Mouse (Mus musculus) limb, embryonic 13.5 days (tissue): Measurements from ENCODE around the gene Aven. TPM values are rescaled to one million over a fixed set of nuclear protein-coding genes. Genes with fewer than 3 reads are reported as not detected.

Experiments
- ATAC-seq: fragments of 200-750 bp; cut with Nextera tagmentation; 2 replicates; pipeline ENCODE4 v1.8.0; 2017; ENCODE audit warnings: low read depth, moderate number of reproducible peaks, moderate TSS enrichment; ENCODE audit not compliant: low FRiP score
- H3K27ac ChIP-seq: fragments of 300-500 bp; sonication (generic); 2 replicates; pipeline ENCODE4 v1.5.1; 2015; ENCODE audit warnings: inconsistent platforms, mild to moderate bottlenecking, moderate library complexity
- H3K27me3 ChIP-seq: fragments of 300-500 bp; sonication (generic); 2 replicates; pipeline ENCODE4 v1.6.1; 2015; ENCODE audit warnings: mild to moderate bottlenecking, inconsistent platforms
- H3K36me3 ChIP-seq: fragments of 300-500 bp; sonication (generic); 2 replicates; pipeline ENCODE4 v1.6.1; 2015; ENCODE audit warnings: inconsistent platforms, mild to moderate bottlenecking, moderate library complexity
- H3K4me1 ChIP-seq: fragments of 300-500 bp; sonication (generic); 2 replicates; pipeline ENCODE4 v1.6.1; 2015; ENCODE audit warnings: inconsistent platforms
- H3K4me2 ChIP-seq: fragments of 300-500 bp; sonication (generic); replicated peaks from 2 replicates; pipeline ENCODE4 v1.6.1; 2015; ENCODE audit warnings: inconsistent platforms, mild to moderate bottlenecking, moderate library complexity
- H3K4me3 ChIP-seq: fragments of 300-500 bp; sonication (generic); 2 replicates; pipeline ENCODE4 v1.5.1; 2015; ENCODE audit warnings: moderate library complexity, mild to moderate bottlenecking, inconsistent platforms
- H3K9ac ChIP-seq: fragments of 300-500 bp; sonication (generic); 2 replicates; pipeline ENCODE4 v1.6.1; 2015; ENCODE audit warnings: mild to moderate bottlenecking, inconsistent platforms
- H3K9me3 ChIP-seq: fragments of 300-500 bp; sonication (generic); 2 replicates; pipeline ENCODE4 v1.6.1; 2016; ENCODE audit warnings: inconsistent platforms
- WGBS: fragments of 180-500 bp; shearing (Covaris S2); methylation state at CpG from one replicate; pipeline ENCODE4 v1.1.7; 2015; 5-methylcytosine and 5-hydroxymethylcytosine counted together
- polyA plus RNA-seq: library from polyadenylated mRNA; unstranded; fragments of >200 nt; fragmentation: Nextera tagmentation; extraction: Ambion mirVana; gene quantifications from 2 replicates; pipeline ENCODE4 v1.2.1, GENCODE M21; 2015

The Aven gene
- polyA plus RNA-seq, 1 experiment from 2014 or later: 6.8 TPM

DNA sequence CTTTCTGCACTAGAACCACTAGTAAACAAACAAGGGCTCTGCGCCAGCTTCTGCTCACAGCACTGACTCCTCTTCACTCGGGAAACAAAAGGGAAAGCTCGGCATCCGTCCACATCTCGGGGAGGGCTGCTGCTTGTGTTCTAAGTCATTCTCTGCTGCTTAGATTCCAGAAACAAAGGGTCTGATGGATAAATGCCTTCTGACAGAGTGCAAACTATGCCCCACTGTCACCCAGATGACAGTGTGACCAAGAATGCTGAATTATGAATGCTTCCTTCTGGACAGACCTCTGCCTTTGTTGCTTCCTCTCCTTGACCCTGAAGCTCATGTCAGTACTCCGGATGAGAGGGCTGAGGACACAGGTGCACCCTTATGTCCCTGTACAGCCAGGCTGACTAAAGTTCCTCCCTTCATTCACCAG is 98.7 kb downstream of the Aven start:
- H3K27ac ChIP-seq: no peak overlapping the region
- H3K9ac ChIP-seq: no peak overlapping the region
- H3K4me3 ChIP-seq: no peak overlapping the region
- H3K4me2 ChIP-seq: no peak overlapping the region
- ATAC-seq: no peak
- H3K36me3 ChIP-seq: no peaks in the 10 kb centered on the region
- no peaks in the 10 kb centered on the region for H3K9me3 ChIP-seq
- 84% methylated on average over 6 of the region's 6 CpGs for WGBS
- no peaks in the 10 kb centered on the region for H3K27me3 ChIP-seq
- H3K4me1 ChIP-seq: no peaks in the 10 kb centered on the region

GRCm38 (mm10) chr2:112593322-112593721 is 100.6 kb downstream of the Aven start:
- Histone ChIP-seq H3K9ac (no peak overlapping the region), H3K9me3 (no peaks in the 10 kb centered on the region), H3K4me1 (no peaks in the 10 kb centered on the region), H3K4me3 (no peak overlapping the region), H3K36me3 (no peaks in the 10 kb centered on the region), H3K27ac (no peak overlapping the region), H3K4me2 (no peak overlapping the region), H3K27me3 (no peaks in the 10 kb centered on the region)
- ATAC-seq: no peak
- WGBS: 63% methylated on average over 2 of the region's 2 CpGs

DNA sequence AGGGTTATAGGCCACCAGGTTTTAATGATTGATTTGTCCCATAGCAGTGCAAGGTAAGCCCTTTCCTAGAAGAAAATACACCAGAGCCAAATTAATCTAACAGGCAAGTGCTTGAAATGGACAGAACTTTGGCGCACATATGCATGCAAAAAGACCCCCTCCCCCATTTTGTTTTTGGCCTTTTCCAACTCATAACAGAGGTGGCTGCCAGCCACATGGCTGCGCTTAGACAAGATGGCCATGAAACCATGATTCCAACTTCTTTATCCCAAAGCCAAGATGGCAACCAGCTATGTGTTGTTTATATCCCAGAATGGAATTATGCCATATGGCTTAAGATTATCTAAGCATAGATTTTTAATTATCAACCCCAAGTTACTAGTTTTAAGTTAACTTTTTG is 101.0 kb downstream of the Aven start:
- no peak overlapping the region for H3K4me2 ChIP-seq
- whole genome bisulfite sequencing: 90% methylated on average over 2 of the region's 2 CpGs
- no peak overlapping the region for H3K9ac ChIP-seq
- H3K27me3 ChIP-seq: no peaks in the 10 kb centered on the region
- no peak overlapping the region for H3K27ac ChIP-seq
- ATAC-seq: no peak
- H3K4me1 ChIP-seq: no peaks in the 10 kb centered on the region
- no peaks in the 10 kb centered on the region for H3K9me3 ChIP-seq
- no peaks in the 10 kb centered on the region for H3K36me3 ChIP-seq
- no peak overlapping the region for H3K4me3 ChIP-seq

GRCm38 (mm10) chr2:112595807-112596206 is 103.0 kb downstream of the Aven start:
- Histone ChIP-seq H3K9me3 (no peaks in the 10 kb centered on the region), H3K4me3 (no peak overlapping the region), H3K27me3 (no peaks in the 10 kb centered on the region), H3K36me3 (no peaks in the 10 kb centered on the region), H3K27ac (no peak overlapping the region), H3K9ac (no peak overlapping the region), H3K4me2 (no peak overlapping the region), H3K4me1 (no peaks in the 10 kb centered on the region)
- no peak for ATAC-seq
- 79% methylated on average over 3 of the region's 3 CpGs for WGBS

DNA sequence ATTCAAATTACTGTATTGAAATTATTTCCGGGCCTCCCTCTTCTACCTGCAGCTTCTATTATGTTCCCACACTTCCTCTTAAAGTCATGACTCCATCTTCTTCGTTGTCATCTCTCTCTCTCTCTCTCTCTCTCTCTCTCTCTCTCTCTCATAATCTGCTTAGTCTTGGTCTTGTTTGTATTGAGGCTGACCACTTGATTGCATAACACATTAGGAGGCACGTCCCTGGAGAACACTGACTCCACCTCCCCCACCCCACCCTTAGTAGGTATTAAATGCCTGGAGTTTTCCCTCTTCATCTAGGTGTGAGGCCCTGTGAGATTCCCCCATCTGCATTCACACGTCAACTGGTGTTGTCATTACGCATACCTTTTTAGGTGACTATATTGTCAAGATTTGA is 103.7 kb downstream of the Aven start:
- Histone ChIP-seq H3K4me1 (0 out of 2 replicates have a peak, but pooled peaks cover 4% of the 10 kb centered on the region), H3K4me2 (no peak overlapping the region), H3K9me3 (no peaks in the 10 kb centered on the region), H3K36me3 (no peaks in the 10 kb centered on the region), H3K4me3 (no peak overlapping the region), H3K27me3 (no peaks in the 10 kb centered on the region), H3K27ac (no peak overlapping the region), H3K9ac (no peak overlapping the region)
- ATAC-seq: no peak
- WGBS: 68% methylated on average over 5 of the region's 5 CpGs

DNA sequence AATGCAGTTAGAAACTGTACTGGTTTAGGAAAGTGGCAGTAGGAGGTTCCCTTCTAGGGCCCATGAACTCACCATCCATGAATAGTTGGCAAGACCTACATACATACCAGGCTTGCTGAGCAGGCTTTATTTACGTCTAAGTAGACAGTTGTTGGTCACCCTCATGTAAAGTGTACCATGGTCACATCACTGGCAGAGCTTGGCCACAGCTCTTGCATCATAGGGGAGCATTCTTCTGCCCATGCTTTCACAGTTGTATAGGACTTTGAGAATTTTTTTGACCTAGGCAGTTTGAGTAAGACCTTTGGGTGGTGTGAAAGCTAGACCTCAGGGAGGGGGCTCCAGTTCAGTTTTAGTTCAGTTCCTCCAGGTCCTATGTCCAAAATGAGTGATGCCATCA is 104.3 kb downstream of the Aven start:
- Histone ChIP-seq H3K36me3 (no peaks in the 10 kb centered on the region), H3K9ac (no peak overlapping the region), H3K27me3 (no peaks in the 10 kb centered on the region), H3K4me2 (no peak overlapping the region), H3K27ac (no peak overlapping the region), H3K4me3 (no peak overlapping the region), H3K9me3 (no peaks in the 10 kb centered on the region), H3K4me1 (0 out of 2 replicates have a peak, but pooled peaks cover 4% of the 10 kb centered on the region)
- ATAC-seq: no peak
- WGBS: 78% methylated on average over 1 of the region's 1 CpGs

DNA sequence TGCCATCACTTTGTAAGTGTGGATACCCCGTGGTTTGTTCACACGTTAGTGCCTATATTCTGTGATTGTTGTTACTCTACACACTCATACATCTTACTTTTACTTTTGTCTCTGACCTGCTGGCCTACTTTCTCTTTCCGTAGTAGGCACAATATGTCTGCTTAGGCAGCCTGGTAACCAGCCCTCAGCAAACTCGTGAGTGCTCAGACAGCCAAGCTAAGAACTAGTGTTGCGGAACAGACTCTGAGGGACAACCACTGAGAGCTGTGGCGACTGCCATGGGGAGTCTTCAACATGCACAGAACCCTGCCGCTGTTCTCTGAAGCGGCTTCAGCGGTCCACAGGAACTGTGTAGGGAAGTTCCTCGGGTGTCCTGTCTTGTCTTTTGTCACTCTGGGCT is 107.5 kb downstream of the Aven start:
- Histone ChIP-seq H3K27ac (no peak overlapping the region), H3K36me3 (no peaks in the 10 kb centered on the region), H3K9ac (no peak overlapping the region), H3K4me2 (no peak overlapping the region), H3K4me1 (peaks cover 8% of the 10 kb centered on the region), H3K9me3 (no peaks in the 10 kb centered on the region), H3K27me3 (no peaks in the 10 kb centered on the region), H3K4me3 (no peak overlapping the region)
- 78% methylated on average over 10 of the region's 10 CpGs for WGBS
- no peak for ATAC-seq

GRCm38 (mm10) chr2:112602487-112602886 is 109.7 kb downstream of the Aven start:
- WGBS: 46% methylated on average over 8 of the region's 8 CpGs
- H3K4me3 ChIP-seq: no peak overlapping the region
- H3K4me1 ChIP-seq: peaks cover 8% of the 10 kb centered on the region
- H3K27ac ChIP-seq: no peak overlapping the region
- H3K9ac ChIP-seq: no peak overlapping the region
- H3K27me3 ChIP-seq: no peaks in the 10 kb centered on the region
- no peak; the same call in 1 of the 2 replicates for ATAC-seq
- no peaks in the 10 kb centered on the region for H3K36me3 ChIP-seq
- no peak overlapping the region for H3K4me2 ChIP-seq
- H3K9me3 ChIP-seq: no peaks in the 10 kb centered on the region

- Histone ChIP-seq H3K9ac (no peak overlapping the region), H3K4me3 (no peak overlapping the region), H3K27me3 (no peaks in the 10 kb centered on the region), H3K4me1 (peaks cover 4% of the 10 kb centered on the region), H3K36me3 (no peaks in the 10 kb centered on the region), H3K27ac (no peak overlapping the region), H3K9me3 (no peaks in the 10 kb centered on the region; the same call in 1 of the 2 replicates), H3K4me2 (no peak overlapping the region)
- WGBS: 81% methylated on average over 3 of the region's 3 CpGs
- no peak for ATAC-seq
Observed at GRCm38 (mm10) chr2:112606536-112606935, 113.8 kb downstream of the Aven start.

GRCm38 (mm10) chr2:112612628-112613027 is 119.9 kb downstream of the Aven start:
- H3K27me3 ChIP-seq: no peaks in the 10 kb centered on the region
- no peak overlapping the region for H3K4me3 ChIP-seq
- H3K4me2 ChIP-seq: no peak overlapping the region
- no peak overlapping the region for H3K9ac ChIP-seq
- H3K36me3 ChIP-seq: no peaks in the 10 kb centered on the region
- no peaks in the 10 kb centered on the region; the same call in 1 of the 2 replicates for H3K9me3 ChIP-seq
- WGBS: 76% methylated on average over 3 of the region's 3 CpGs
- H3K27ac ChIP-seq: no peak overlapping the region
- H3K4me1 ChIP-seq: no peaks in the 10 kb centered on the region
- ATAC-seq: no peak

DNA sequence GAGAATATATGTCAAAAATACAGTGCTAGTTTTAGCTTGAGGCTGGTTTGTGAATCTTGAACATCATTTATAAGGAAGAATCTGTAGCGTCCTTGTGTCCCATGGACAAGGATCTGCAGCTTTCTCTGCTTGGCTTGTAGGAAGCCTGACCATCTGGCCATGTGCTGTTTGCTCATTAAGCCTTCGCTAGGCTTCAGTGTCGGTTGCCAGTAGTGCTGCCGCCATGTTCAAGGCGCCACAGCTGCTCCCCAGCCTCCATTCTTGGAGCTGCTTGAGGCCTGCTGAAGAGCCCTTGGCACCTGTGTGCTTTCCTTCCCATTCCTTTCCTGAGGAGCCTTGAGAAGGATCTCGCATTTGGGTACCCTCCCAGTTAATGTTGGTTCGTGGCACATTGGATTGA is 121.6 kb downstream of the Aven start:
- Histone ChIP-seq H3K36me3 (no peaks in the 10 kb centered on the region), H3K4me2 (no peak overlapping the region), H3K9ac (no peak overlapping the region), H3K4me1 (no peaks in the 10 kb centered on the region), H3K27me3 (no peaks in the 10 kb centered on the region), H3K9me3 (no peaks in the 10 kb centered on the region; the same call in 1 of the 2 replicates), H3K4me3 (no peak overlapping the region), H3K27ac (no peak overlapping the region)
- no peak for ATAC-seq
- 87% methylated on average over 7 of the region's 7 CpGs for WGBS

DNA sequence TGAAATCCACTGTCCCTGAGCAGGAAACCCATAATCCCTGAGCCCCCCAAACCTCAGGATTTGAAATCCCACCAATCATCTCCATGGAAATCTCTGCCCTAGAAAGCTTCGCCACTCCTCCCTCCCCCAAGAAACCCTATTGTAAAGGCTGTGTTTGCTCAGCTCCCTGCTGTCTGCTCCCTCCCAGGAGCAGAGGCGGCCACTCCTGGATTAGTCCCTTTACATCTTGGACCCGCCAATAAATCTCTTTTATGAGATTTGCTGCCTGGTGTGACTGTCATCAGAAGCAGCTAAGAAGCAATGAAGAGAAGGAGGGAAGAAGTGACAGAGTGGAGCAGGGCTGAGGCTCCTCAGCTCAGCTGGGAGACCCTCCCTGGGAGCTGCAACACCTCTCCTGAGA is 124.4 kb downstream of the Aven start:
- Histone ChIP-seq H3K4me1 (peaks cover 4% of the 10 kb centered on the region; the same call in 1 of the 2 replicates), H3K4me2 (no peak overlapping the region), H3K9ac (no peak overlapping the region), H3K36me3 (no peaks in the 10 kb centered on the region), H3K27ac (no peak overlapping the region), H3K9me3 (no peaks in the 10 kb centered on the region), H3K27me3 (no peaks in the 10 kb centered on the region), H3K4me3 (no peak overlapping the region)
- ATAC-seq: no peak
- 18% methylated on average over 3 of the region's 3 CpGs for WGBS

GRCm38 (mm10) chr2:112625156-112625555 is 132.4 kb downstream of the Aven start:
- Histone ChIP-seq H3K4me3 (no peak overlapping the region), H3K9me3 (no peaks in the 10 kb centered on the region), H3K36me3 (no peaks in the 10 kb centered on the region), H3K4me2 (no peak overlapping the region), H3K27ac (no peak overlapping the region), H3K4me1 (peaks cover 4% of the 10 kb centered on the region; the same call in 1 of the 2 replicates), H3K9ac (no peak overlapping the region), H3K27me3 (no peaks in the 10 kb centered on the region)
- WGBS: 85% methylated on average over 3 of the region's 3 CpGs
- ATAC-seq: no peak
